Mouse (Mus musculus): Measurements from ENCODE around the gene S100a13. TPM values are rescaled to one million over a fixed set of nuclear protein-coding genes. Genes with fewer than 3 reads are reported as not detected.

S100a13 gene
- 75.0 and 84.7 TPM in 2 replicates for total RNA-seq (2021)
- long read RNA-seq, experiment 1, partial matches to known transcripts = 73 of 76 reads
- long read RNA-seq, experiment 1, other reads (novel, unspliced or antisense) = 3 of 76 reads
- long read RNA-seq, experiment 2, partial matches to known transcripts = 132 of 137 reads
- long read RNA-seq, experiment 2, other reads (novel, unspliced or antisense) = 5 of 137 reads

DNA sequence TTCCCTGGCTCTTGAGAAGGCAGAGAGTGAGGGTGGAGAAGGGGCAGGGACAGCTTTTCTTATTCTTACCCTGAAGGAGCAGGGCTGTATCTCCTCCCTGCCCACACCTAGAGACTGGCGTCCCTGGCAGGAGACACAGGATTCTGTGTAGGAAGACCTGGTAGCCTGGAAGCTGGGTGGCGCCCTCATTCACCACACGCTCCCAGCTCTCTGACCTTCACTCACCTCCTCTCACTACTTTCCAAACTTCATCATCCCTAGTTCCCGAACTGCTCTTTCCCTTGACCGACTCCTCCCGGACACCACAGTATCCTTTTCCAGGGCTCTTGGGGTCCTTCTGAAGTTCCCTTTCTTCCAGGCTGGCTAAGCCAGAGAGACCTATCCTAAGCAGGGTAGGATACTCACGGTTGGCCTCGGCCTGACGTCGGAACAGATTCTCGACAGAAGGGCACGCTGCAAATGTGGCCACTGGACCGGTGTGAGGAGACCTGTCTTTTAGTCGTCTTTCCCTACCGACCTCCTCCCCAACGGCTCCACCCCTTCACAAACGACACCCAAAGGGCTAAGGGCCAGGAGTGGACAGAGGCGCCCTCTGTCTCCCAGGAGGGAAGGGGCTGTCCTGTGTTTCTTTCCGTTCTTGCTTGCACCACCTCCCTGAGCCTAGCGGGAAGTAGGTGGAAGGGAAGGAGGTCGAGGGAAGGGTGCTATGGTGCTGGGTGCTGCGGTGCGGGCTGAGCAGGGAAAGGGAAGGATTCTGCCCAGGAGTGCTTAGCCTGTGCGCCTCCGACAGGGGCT is at the start of gene S100a13, which contains the start of gene S100a1:
S100a13 (plus strand) TSS at position 640 of the 795 bp plus-strand sequence.
S100a1 (minus strand) TSS at position 597 of the 795 bp plus-strand sequence.
- DNase-seq = peak; percentile 88

GRCm38 (mm10) chr3:90464552-90465080 is 49.6 kb upstream of the S100a13 start:
- DNase-seq = peak; percentile 81

- peak; percentile 59 for DNase-seq
These were observed 49.1 kb upstream of the S100a13 start for GRCm38 (mm10) chr3:90465081-90465685.

DNA sequence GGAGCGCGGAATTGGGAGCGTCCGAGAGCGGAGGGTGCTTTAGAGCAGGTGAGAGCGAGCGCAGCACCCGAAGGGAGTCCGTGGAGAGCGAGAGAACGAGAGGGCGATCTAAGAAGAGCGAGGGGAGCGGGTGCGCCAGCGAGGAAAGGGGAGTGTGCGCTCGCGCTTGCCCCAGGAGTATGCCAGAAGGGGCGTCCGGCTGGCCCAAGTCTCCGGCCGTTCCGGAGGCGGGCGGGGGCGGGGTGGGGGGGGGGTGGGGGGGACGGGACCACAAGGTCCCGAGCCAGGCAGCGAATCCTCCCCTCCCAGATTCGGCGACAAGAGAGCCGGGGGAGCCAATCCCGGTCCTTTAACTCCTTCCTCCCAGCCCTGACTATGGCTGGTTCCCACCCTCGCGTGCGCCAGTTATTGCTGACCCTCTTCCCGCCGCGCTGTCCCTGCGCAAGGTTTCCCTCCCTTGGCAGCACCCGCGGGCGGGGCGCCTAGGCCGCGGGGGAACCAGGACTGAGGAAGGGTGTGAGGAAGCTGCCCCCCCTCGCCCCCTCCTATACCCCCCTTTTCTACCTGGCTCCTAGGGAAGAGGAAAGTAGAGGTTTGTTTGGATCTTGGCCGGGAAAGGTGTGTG is 48.4 kb upstream of the S100a13 start, which contains the start of gene Npr1:
Npr1 (minus strand) TSS at position 181 of the 625 bp plus-strand sequence.
- DNase-seq = peak; percentile 83

GRCm38 (mm10) chr3:90466311-90466766 is 47.9 kb upstream of the S100a13 start:
- DNase-seq = peak; percentile 83

GRCm38 (mm10) chr3:90467618-90468300 is 46.5 kb upstream of the S100a13 start:
- DNase-seq = no peak

DNA sequence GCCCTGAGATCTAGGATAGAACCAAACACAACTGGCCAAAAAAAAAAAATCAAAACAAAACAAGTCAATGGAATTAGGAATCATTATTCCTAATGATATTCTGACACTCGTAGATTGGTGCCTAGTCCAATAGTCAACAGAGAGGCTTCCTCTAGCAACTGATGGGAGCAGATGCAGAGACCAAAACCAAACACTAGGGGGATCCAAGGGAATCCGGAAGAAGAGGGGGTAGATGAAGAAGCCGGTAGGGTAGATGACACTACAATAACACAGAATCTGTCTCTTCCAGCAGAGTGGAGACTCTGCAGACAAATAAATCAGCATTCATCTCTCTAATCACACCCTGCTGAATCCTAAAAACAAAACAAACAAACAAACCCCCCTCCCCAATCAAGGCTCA is 42.0 kb upstream of the S100a13 start:
- DNase-seq = peak; percentile 73

DNA sequence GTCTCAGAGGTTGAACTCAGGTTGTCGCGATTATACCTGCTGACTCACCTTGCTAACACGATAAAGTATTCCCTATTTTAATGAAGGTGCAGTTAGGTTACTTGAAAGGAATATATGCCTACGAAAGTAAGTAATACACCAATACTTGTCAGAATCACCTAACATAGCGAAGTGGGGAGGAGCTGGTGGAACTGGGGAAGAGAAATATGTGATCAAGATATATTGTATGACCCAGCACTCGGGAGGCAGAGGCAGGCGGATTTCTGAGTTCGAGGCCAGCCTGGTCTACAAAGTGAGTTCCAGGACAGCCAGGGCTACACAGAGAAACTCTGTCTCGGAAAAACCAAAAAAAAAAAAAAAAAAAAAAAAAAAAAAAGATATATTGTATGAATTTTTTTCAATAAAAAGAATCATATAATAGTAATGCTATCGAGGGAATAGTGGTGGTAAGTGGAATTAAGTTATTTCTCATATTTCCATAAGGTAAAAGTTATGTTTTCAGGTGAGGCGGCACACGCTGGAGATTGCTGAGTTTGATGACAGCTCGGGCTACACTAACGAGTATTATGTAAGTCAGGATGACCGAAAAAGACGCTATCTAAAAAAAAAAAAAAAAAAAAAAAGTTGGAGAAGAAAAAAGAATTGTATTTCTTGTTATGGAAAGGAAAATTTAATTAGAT is 38.9 kb upstream of the S100a13 start:
- DNase-seq = no peak

DNA sequence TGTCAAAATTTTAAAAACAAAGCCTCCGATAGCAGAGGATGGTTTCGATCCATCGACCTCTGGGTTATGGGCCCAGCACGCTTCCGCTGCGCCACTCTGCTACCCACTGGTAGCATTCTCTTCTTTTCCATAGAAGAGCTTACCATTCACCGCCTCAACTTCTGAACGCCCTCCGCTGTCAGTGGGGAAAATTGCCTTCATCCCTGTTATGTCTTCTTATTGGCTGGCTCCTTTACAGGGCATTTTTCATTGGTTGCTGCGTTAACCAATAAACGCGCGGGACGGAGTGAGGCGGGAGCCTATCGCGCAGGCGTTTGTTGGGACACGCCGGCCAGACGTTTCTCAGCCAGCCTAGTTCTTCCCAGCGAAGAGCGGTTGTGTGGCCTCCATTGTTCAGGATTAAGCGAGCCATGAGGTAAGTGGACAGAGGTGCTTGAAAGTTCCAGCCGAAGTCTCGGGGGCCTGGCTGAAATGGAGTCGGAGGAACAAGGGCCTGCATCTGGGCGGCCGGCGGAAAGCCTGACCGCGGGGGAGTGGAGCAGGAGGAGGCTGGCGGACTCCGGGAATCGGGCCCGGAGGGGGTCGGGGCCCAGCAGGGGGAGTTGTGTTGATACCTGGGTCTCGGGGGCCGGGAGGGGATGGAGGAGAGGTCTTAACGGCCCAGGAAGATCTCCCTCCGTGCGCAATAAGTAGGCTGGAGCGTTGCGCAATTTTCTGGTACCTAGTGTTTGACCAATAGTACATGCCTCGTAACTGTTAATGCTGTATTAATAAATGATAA is 38.2 kb upstream of the S100a13 start, which contains the start of gene Ilf2:
Ilf2 (plus strand) TSS at position 296 of the 781 bp plus-strand sequence.
- peak; percentile 96 for DNase-seq

GRCm38 (mm10) chr3:90486998-90487397 is 27.2 kb upstream of the S100a13 start:
- no peak for DNase-seq

DNA sequence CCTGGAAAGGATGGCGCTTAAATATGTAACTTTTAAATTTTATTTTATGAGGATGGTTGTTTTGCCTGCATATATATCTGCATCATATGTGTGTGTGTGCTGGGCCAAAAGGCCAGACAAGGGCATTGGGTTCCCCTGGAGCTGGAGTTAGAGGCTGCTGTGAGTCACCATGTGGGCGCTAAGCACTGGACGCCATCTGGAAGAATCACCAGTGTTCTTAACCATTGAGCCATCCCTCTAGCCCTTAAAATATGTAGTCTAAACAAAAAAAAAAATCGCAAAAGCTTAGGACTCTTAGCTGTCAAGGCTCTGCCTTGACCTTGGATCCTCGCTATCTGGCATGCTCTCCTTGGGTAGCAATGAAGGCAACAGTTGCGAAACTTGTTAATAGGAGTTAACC is 25.7 kb upstream of the S100a13 start:
- DNase-seq = no peak

DNA sequence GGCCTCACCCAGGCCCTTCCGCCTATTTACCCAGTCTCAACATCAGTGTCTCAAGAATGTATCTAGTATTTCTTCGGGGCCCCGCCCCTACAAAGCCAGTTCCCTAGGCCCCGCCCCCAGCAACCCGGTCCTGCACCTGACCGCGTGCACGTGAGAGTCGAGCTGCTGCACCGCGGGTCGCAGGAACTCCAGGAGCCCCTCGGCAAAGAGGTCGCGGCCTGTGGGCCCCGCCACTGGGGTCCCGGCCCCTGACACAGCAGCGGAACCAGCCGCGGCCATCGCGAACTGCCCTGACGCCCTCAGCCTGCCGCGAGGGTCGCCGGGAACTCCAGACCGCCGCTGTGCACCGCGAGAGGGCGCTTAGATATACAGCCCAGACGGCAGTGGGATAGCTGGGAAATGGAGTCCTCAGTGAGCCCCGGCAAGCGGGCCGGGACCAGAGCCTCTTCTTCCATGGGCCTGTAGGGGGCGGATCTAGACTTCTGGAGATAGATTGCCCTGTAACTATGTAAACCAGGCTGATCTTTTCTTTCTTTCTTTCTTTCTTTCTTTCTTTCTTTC is 23.5 kb upstream of the S100a13 start, which contains the start of gene Snapin:
Snapin (minus strand) TSS at position 338 of the 561 bp plus-strand sequence.
- DNase-seq = peak; percentile 97

DNA sequence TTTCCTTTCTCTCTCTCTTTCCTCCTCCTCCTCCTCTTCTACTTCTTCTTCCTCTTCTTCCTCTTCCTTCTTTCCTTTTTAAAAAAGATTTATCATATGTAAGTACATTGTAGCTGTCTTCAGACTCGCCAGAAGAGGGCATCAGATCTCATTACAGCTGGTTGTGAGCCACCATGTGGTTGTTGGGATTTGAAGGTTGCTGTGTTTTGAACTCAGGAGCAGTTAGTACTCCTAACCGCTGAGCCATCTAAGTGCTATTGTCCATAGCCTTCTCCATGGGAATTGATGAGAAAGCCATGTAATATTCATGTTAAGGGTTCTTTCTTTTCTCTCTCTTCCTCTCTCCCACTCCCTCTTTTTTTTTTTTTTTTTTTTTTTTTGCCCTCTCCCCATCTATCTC is 22.9 kb upstream of the S100a13 start:
- DNase-seq = peak; percentile 50

DNA sequence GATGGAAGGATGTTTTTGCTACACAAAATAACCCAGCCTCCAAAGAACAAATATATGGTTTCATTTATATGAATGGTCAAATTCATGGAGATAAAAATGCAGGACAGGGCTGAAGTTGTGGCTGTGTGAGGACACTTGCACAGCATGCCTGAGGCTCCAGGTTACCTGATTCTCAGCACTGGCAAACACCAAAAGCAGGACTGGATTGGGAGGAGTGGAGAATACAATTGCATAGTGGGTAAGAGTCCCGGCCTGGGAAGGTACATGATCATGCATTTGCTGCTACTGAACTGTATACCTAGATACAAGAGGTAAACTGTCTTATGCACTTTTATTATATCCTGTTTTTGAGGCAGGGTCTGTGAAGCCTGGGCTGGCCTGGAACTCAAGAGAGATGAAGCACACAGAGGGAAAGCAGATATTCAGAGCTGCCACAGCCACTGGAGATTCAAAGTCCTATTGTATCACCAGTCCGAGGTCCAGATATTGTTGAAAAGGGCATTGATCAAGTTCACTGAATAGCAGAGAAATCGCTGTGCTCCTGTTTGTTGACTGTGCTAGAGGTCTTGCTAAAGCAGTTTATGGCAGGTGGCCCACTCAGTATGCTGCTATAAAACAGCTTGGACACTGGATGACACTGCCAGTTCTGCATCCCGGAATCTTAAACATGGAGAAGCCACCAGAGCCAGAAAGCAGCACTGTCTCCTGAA is 20.2 kb upstream of the S100a13 start:
- DNase-seq = no peak

- DNase-seq = no peak
These were observed 18.2 kb upstream of the S100a13 start for GRCm38 (mm10) chr3:90495850-90496525.

DNA sequence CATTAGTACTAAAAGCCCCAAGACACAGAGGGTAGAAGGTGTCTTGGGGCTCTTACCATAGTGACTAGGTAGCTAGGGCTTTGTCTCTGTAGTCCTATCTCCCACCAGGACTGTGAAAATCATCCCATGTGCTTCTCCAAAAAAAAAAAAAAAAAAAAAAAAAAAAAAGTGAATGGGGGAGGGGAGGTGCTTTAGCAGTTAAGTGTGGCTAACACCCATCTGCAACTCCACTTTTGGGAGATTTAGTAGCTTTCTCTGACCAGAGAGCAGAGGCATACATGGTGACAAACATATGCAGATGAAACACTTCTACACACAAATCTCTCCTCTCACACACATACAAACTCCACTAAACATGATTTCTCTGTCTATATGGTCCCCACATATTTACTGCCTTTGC is 16.6 kb upstream of the S100a13 start:
- no peak for DNase-seq

GRCm38 (mm10) chr3:90503444-90503843 is 10.8 kb upstream of the S100a13 start:
- DNase-seq = no peak

DNA sequence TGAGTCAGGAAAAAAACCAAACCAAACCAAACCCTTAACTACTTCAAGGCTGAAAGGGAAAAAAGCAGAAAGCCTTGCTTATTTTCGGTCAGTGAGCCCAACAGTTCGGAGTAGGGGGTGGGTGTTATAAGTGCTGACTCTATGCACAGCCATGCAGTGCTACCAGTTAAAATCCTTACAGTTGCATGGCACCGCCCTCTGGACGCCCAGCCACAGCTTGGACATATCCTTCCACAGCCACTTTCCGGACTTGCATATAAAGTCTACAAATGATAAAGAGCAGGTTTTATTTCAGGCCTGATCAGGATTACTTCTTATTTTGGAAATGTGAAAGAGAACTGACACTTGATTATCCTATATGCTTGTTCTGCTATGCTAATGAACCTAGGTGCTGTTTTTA is 9.0 kb upstream of the S100a13 start:
- DNase-seq = no peak
